Mouse (Mus musculus) testis, adult 2 months (tissue): ENCODE measurements at regions not wholly inside any gene's neighbourhood (a gene's known extent, or its start where the extent isn't known, plus 50 kb on each side); places are given as distances from the start of the nearest gene placed in this dataset.

Experiments used
- CTCF ChIP-seq: fragments of 200-500 bp; IDR thresholded peaks from 2 replicates; pipeline ENCODE4 v1.5.1; 2012; ENCODE audit warnings: low read depth, mild to moderate bottlenecking, inconsistent platforms, low read length, moderate library complexity; ENCODE audit not compliant: control insufficient read depth, insufficient read depth, insufficient replicate concordance
- POLR2A ChIP-seq: fragments of 200-500 bp; IDR thresholded peaks from 2 replicates; pipeline ENCODE4 v1.6.1; 2012; ENCODE audit warnings: low read depth, mild to moderate bottlenecking, inconsistent platforms, low read length, moderate library complexity; ENCODE audit not compliant: control insufficient read depth

GRCm38 (mm10) chr1:105105211-105105610 lies 251.3 kb downstream of the Rnf152 start:
- TF ChIP-seq POLR2A (no peak), CTCF (no peak)
